Mouse (Mus musculus) myocyte (in vitro differentiated cells): Measurements from ENCODE around the gene Gm49322.

Experiments
- CEBPB ChIP-seq: IDR thresholded peaks from 2 replicates; pipeline ENCODE4 v1.6.1; 2011; ENCODE audit warnings: mild to moderate bottlenecking, moderate library complexity; ENCODE audit not compliant: poor library complexity, insufficient read depth, severe bottlenecking
- MAX ChIP-seq: IDR thresholded peaks from one replicate; pipeline ENCODE4 v1.6.1; 2011; ENCODE audit warnings: low read depth, mild to moderate bottlenecking, control low read depth
- POLR2A ChIP-seq: IDR thresholded peaks from one replicate; pipeline ENCODE4 v1.6.1; 2011; ENCODE audit warnings: low read depth, mild to moderate bottlenecking, control low read depth, moderate library complexity; ENCODE audit not compliant: insufficient read length
- REST ChIP-seq: IDR thresholded peaks from one replicate; pipeline ENCODE4 v1.6.1; 2011; ENCODE audit warnings: mild to moderate bottlenecking, control low read depth, moderate library complexity; ENCODE audit not compliant: insufficient read depth, insufficient read length
- SRF ChIP-seq: IDR thresholded peaks from one replicate; pipeline ENCODE4 v1.6.1; 2011; ENCODE audit warnings: low read depth; ENCODE audit not compliant: control insufficient read depth, insufficient read length
- TCF12 ChIP-seq: IDR thresholded peaks from one replicate; pipeline ENCODE4 v1.6.1; 2011; ENCODE audit warnings: mild to moderate bottlenecking, control low read depth; ENCODE audit not compliant: poor library complexity, insufficient read depth, severe bottlenecking

- TF ChIP-seq MAX (no peak), POLR2A (no peak), REST (no peak), TCF12 (no peak), CEBPB (no peak), SRF (no peak)
These were observed 34.7 kb upstream of the Gm49322 start for GRCm38 (mm10) chr10:80570871-80571836.
